Mouse (Mus musculus): ENCODE results near the gene Pate2.

DNA sequence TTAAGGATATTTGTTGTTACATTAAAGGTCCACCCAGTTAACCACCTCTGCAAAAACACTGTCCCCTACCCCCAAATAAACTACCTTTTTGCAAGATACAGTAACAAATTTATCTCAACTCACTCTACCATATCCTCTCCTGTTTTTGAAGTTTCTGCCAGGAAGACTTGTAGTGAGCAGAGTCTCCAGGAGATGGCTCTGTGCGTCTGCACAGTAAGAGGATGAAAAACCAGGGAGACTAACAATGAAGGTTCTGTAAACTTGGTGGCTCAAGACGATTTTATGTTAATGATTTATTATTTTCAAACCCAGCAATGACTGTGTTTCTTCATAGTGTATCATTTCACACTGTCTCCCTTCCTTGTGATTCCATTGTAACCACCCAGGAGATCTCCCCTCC lies 22.8 kb downstream of the Pate2 start:
- TF ChIP-seq POLR2A (IDR thresholded peaks at IDR 0.05; ENCODE audit: extremely low read depth, insufficient read depth, low read length) (no peak), CTCF (IDR thresholded peaks at IDR 0.05; ENCODE audit: extremely low read depth, insufficient read depth, low read length) (peak; percentile 68)

Measured in cortical plate, adult 2 months (tissue).